Mouse (Mus musculus): ENCODE measurements around the gene Tpmt. TPM values are rescaled to one million over a fixed set of nuclear protein-coding genes. Genes with fewer than 3 reads are reported as not detected.

The Tpmt gene
- polyA plus RNA-seq, 1 experiment from 2014 or later = 15.5 TPM

GRCm38 (mm10) chr13:47040061-47040460 lies 4.5 kb downstream of the Tpmt start:
- 88% methylated on average over 5 of the region's 5 CpGs for WGBS
- Histone ChIP-seq H3K36me3 (no peaks in the 10 kb centered on the region), H3K4me2 (no peak overlapping the region), H3K9ac (no peak overlapping the region), H3K4me1 (peaks cover 11% of the 10 kb centered on the region), H3K27me3 (no peaks in the 10 kb centered on the region), H3K27ac (no peak overlapping the region), H3K9me3 (no peaks in the 10 kb centered on the region), H3K4me3 (no peak overlapping the region)
- no peak for ATAC-seq (ENCODE audit: insufficient number of reproducible peaks, low FRiP score, low TSS enrichment, low read depth)

- Histone ChIP-seq H3K4me2 (no peak overlapping the region), H3K27ac (no peak overlapping the region), H3K9me3 (no peaks in the 10 kb centered on the region), H3K9ac (no peak overlapping the region), H3K27me3 (no peaks in the 10 kb centered on the region), H3K36me3 (no peaks in the 10 kb centered on the region), H3K4me3 (no peak overlapping the region), H3K4me1 (no peaks in the 10 kb centered on the region; the same call in 1 of the 2 replicates)
- 87% methylated on average over 6 of the region's 6 CpGs for WGBS
- ATAC-seq (ENCODE audit: insufficient number of reproducible peaks, low FRiP score, low TSS enrichment, low read depth) = no peak
These were observed 6.6 kb downstream of the Tpmt start for GRCm38 (mm10) chr13:47037946-47038345.

- no peaks in the 10 kb centered on the region for H3K36me3 ChIP-seq
- no peaks in the 10 kb centered on the region for H3K9me3 ChIP-seq
- H3K4me3 ChIP-seq = no peak overlapping the region
- no peak overlapping the region for H3K9ac ChIP-seq
- no peaks in the 10 kb centered on the region for H3K27me3 ChIP-seq
- ATAC-seq (ENCODE audit: insufficient number of reproducible peaks, low FRiP score, low TSS enrichment, low read depth) = no peak
- WGBS = 88% methylated on average over 4 of the region's 4 CpGs
- no peak overlapping the region for H3K4me2 ChIP-seq
- no peaks in the 10 kb centered on the region for H3K4me1 ChIP-seq
- no peak overlapping the region for H3K27ac ChIP-seq
These were observed 10.9 kb downstream of the Tpmt start for GRCm38 (mm10) chr13:47033602-47034001.

GRCm38 (mm10) chr13:47030376-47031107 lies 14.0 kb downstream of the Tpmt start:
- WGBS = 75% methylated on average over 17 of the region's 17 CpGs
- no peak for ATAC-seq (ENCODE audit: insufficient number of reproducible peaks, low FRiP score, low TSS enrichment, low read depth)

GRCm38 (mm10) chr13:47020798-47021197 lies 23.7 kb downstream of the Tpmt start:
- ATAC-seq (ENCODE audit: insufficient number of reproducible peaks, low FRiP score, low TSS enrichment, low read depth) = no peak
- Histone ChIP-seq H3K4me2 (no peak overlapping the region), H3K9me3 (no peaks in the 10 kb centered on the region), H3K36me3 (no peaks in the 10 kb centered on the region), H3K4me1 (no peaks in the 10 kb centered on the region), H3K27ac (no peak overlapping the region), H3K4me3 (no peak overlapping the region), H3K27me3 (no peaks in the 10 kb centered on the region), H3K9ac (no peak overlapping the region)
- 63% methylated on average over 7 of the region's 7 CpGs for whole genome bisulfite sequencing

More at GRCm38 (mm10) chr13:47030376-47031107, 14.0 kb downstream of the Tpmt start:
- Histone ChIP-seq H3K4me3 (no peak overlapping the region), H3K27me3 (no peaks in the 10 kb centered on the region), H3K4me1 (no peaks in the 10 kb centered on the region), H3K9ac (no peak overlapping the region), H3K27ac (no peak overlapping the region), H3K4me2 (no peak overlapping the region), H3K36me3 (0 out of 2 replicates have a peak, but pooled peaks cover 4% of the 10 kb centered on the region), H3K9me3 (no peaks in the 10 kb centered on the region)

- no peaks in the 10 kb centered on the region for H3K9me3 ChIP-seq
- H3K27me3 ChIP-seq = no peaks in the 10 kb centered on the region
- H3K4me3 ChIP-seq = no peak overlapping the region
- WGBS = 87% methylated on average over 7 of the region's 7 CpGs
- no peaks in the 10 kb centered on the region for H3K36me3 ChIP-seq
- ATAC-seq (ENCODE audit: insufficient number of reproducible peaks, low FRiP score, low TSS enrichment, low read depth) = no peak
- H3K9ac ChIP-seq = no peak overlapping the region
- no peak overlapping the region for H3K27ac ChIP-seq
- H3K4me1 ChIP-seq = peaks cover 5% of the 10 kb centered on the region; the same call in 1 of the 2 replicates
- H3K4me2 ChIP-seq = no peak overlapping the region
These were observed 24.8 kb downstream of the Tpmt start for GRCm38 (mm10) chr13:47019774-47020173.

GRCm38 (mm10) chr13:47017259-47017658 lies 27.3 kb downstream of the Tpmt start:
- Histone ChIP-seq H3K36me3 (no peaks in the 10 kb centered on the region), H3K9ac (no peak overlapping the region), H3K4me1 (peaks cover 16% of the 10 kb centered on the region), H3K27me3 (peaks cover 10% of the 10 kb centered on the region), H3K27ac (no peak overlapping the region), H3K9me3 (no peaks in the 10 kb centered on the region), H3K4me2 (no peak overlapping the region), H3K4me3 (no peak overlapping the region)
- 38% methylated on average over 5 of the region's 5 CpGs for WGBS
- no peak for ATAC-seq (ENCODE audit: insufficient number of reproducible peaks, low FRiP score, low TSS enrichment, low read depth)

GRCm38 (mm10) chr13:47015195-47015501 lies 29.4 kb downstream of the Tpmt start:
- Histone ChIP-seq H3K27ac (no peak overlapping the region), H3K4me1 (peaks cover 16% of the 10 kb centered on the region), H3K27me3 (peaks cover 10% of the 10 kb centered on the region), H3K9ac (no peak overlapping the region), H3K4me2 (peak overlapping the region; percentile 100), H3K9me3 (peaks cover 7% of the 10 kb centered on the region; the same call in 1 of the 2 replicates), H3K36me3 (no peaks in the 10 kb centered on the region), H3K4me3 (peak overlapping the region; percentile 66)
- no peak for ATAC-seq (ENCODE audit: insufficient number of reproducible peaks, low FRiP score, low TSS enrichment, low read depth)
- WGBS = 53% methylated on average over 5 of the region's 5 CpGs

GRCm38 (mm10) chr13:47014334-47015194 lies 30.0 kb downstream of the Tpmt start, which contains the start of gene Nhlrc1:
Nhlrc1 (minus strand) TSS chr13:47014850.
- peaks cover 10% of the 10 kb centered on the region for H3K27me3 ChIP-seq
- WGBS = 3% methylated on average over 73 of the region's 73 CpGs
- peak; percentile 62; the same call in 1 of the 2 replicates for ATAC-seq (ENCODE audit: insufficient number of reproducible peaks, low FRiP score, low TSS enrichment, low read depth)
- peaks cover 16% of the 10 kb centered on the region for H3K4me1 ChIP-seq
- H3K4me2 ChIP-seq = peak within 1 kb of the TSS; percentile 100
- peaks cover 10% of the 10 kb centered on the region; the same call in 1 of the 2 replicates for H3K9me3 ChIP-seq
- no peaks in the 10 kb centered on the region for H3K36me3 ChIP-seq
- peak within 1 kb of the TSS; percentile 42 for H3K9ac ChIP-seq
- peak within 1 kb of the TSS; percentile 66 for H3K4me3 ChIP-seq
- no peak within 1 kb of the TSS for H3K27ac ChIP-seq

- peak overlapping the region; percentile 66 for H3K4me3 ChIP-seq
- no peak overlapping the region; the same call in 1 of the 2 replicates for H3K9ac ChIP-seq
- H3K4me2 ChIP-seq = peak overlapping the region; percentile 100
- no peaks in the 10 kb centered on the region for H3K36me3 ChIP-seq
- WGBS = 56% methylated on average over 10 of the region's 10 CpGs
- no peak overlapping the region for H3K27ac ChIP-seq
- peaks cover 16% of the 10 kb centered on the region for H3K4me1 ChIP-seq
- no peak for ATAC-seq (ENCODE audit: insufficient number of reproducible peaks, low FRiP score, low TSS enrichment, low read depth)
- peaks cover 10% of the 10 kb centered on the region for H3K27me3 ChIP-seq
- H3K9me3 ChIP-seq = peaks cover 10% of the 10 kb centered on the region; the same call in 1 of the 2 replicates
These were observed 30.8 kb downstream of the Tpmt start for GRCm38 (mm10) chr13:47013740-47014139.

GRCm38 (mm10) chr13:47001590-47001989 lies 42.9 kb downstream of the Tpmt start:
- ATAC-seq (ENCODE audit: insufficient number of reproducible peaks, low FRiP score, low TSS enrichment, low read depth) = no peak
- Histone ChIP-seq H3K27me3 (no peaks in the 10 kb centered on the region), H3K4me2 (no peak overlapping the region), H3K4me1 (no peaks in the 10 kb centered on the region), H3K9ac (no peak overlapping the region), H3K36me3 (no peaks in the 10 kb centered on the region), H3K4me3 (no peak overlapping the region), H3K9me3 (no peaks in the 10 kb centered on the region), H3K27ac (no peak overlapping the region)
- WGBS = 83% methylated on average over 4 of the region's 4 CpGs

- no peaks in the 10 kb centered on the region for H3K36me3 ChIP-seq
- no peak overlapping the region for H3K9ac ChIP-seq
- no peak overlapping the region for H3K4me3 ChIP-seq
- H3K4me1 ChIP-seq = no peaks in the 10 kb centered on the region
- H3K4me2 ChIP-seq = no peak overlapping the region
- no peaks in the 10 kb centered on the region for H3K9me3 ChIP-seq
- whole genome bisulfite sequencing = 62% methylated on average over 5 of the region's 5 CpGs
- no peaks in the 10 kb centered on the region for H3K27me3 ChIP-seq
- ATAC-seq (ENCODE audit: insufficient number of reproducible peaks, low FRiP score, low TSS enrichment, low read depth) = no peak
- no peak overlapping the region for H3K27ac ChIP-seq
These were observed 45.0 kb downstream of the Tpmt start for GRCm38 (mm10) chr13:46999498-46999897.

All from limb, embryonic 15.5 days (tissue).